Mouse (Mus musculus) neural tube, embryonic 13.5 days (tissue): ENCODE measurements around the gene Sptb. TPM values are rescaled to one million over a fixed set of nuclear protein-coding genes. Genes with fewer than 3 reads are reported as not detected.

Experiments used
- ATAC-seq: fragments of 200-750 bp; cut with Nextera tagmentation; 2 replicates; pipeline ENCODE4 v1.8.0; 2017; ENCODE audit warnings: low read depth, mild to moderate bottlenecking, moderate TSS enrichment, moderate library complexity
- H3K27ac ChIP-seq: fragments of 300-500 bp; sonication (generic); replicated peaks from 2 replicates; pipeline ENCODE4 v1.5.1; 2015; ENCODE audit warnings: moderate library complexity, mild to moderate bottlenecking, inconsistent platforms
- H3K27me3 ChIP-seq: fragments of 300-500 bp; sonication (generic); 2 replicates; pipeline ENCODE4 v1.6.1; 2015; ENCODE audit warnings: mild to moderate bottlenecking, inconsistent platforms
- H3K36me3 ChIP-seq: fragments of 300-500 bp; sonication (generic); 2 replicates; pipeline ENCODE4 v1.6.1; 2015; ENCODE audit warnings: mild to moderate bottlenecking, inconsistent platforms
- H3K4me1 ChIP-seq: fragments of 300-500 bp; sonication (generic); replicated peaks from 2 replicates; pipeline ENCODE4 v1.6.1; 2015; ENCODE audit warnings: inconsistent platforms
- H3K4me2 ChIP-seq: fragments of 300-500 bp; sonication (generic); 2 replicates; pipeline ENCODE4 v1.6.1; 2015; ENCODE audit warnings: inconsistent platforms, mild to moderate bottlenecking, moderate library complexity
- H3K4me3 ChIP-seq: fragments of 300-500 bp; sonication (generic); 2 replicates; pipeline ENCODE4 v1.5.1; 2015; ENCODE audit warnings: mild to moderate bottlenecking, inconsistent platforms
- H3K9ac ChIP-seq: fragments of 300-500 bp; sonication (generic); 2 replicates; pipeline ENCODE4 v1.6.1; 2015; ENCODE audit warnings: moderate library complexity, mild to moderate bottlenecking, inconsistent platforms
- H3K9me3 ChIP-seq: fragments of 300-500 bp; sonication (generic); 2 replicates; pipeline ENCODE4 v1.6.1; 2016; ENCODE audit warnings: inconsistent platforms
- WGBS: fragments of 180-500 bp; shearing (Covaris S2); methylation state at CpG from one replicate; pipeline ENCODE4 v1.1.7; 2015; 5-methylcytosine and 5-hydroxymethylcytosine counted together
- polyA plus RNA-seq: library from polyadenylated mRNA; unstranded; fragments of >200 nt; fragmentation: Nextera tagmentation; extraction: Ambion mirVana; gene quantifications from 2 replicates; pipeline ENCODE4 v1.2.1, GENCODE M21; 2015

The Sptb gene
- polyA plus RNA-seq, 1 experiment from 2014 or later: 2.7 TPM

- Histone ChIP-seq H3K4me1 (peaks cover 28% of the 10 kb centered on the region), H3K9ac (no peak overlapping the region), H3K9me3 (no peaks in the 10 kb centered on the region), H3K4me2 (peak overlapping the region; percentile 50), H3K27ac (no peak overlapping the region), H3K27me3 (peaks cover 38% of the 10 kb centered on the region), H3K36me3 (no peaks in the 10 kb centered on the region), H3K4me3 (no peak overlapping the region)
- 47% methylated on average over 15 of the region's 15 CpGs for WGBS
- no peak for ATAC-seq
Measured at GRCm38 (mm10) chr12:76545786-76546370, 164.5 kb downstream of the Sptb start.

DNA sequence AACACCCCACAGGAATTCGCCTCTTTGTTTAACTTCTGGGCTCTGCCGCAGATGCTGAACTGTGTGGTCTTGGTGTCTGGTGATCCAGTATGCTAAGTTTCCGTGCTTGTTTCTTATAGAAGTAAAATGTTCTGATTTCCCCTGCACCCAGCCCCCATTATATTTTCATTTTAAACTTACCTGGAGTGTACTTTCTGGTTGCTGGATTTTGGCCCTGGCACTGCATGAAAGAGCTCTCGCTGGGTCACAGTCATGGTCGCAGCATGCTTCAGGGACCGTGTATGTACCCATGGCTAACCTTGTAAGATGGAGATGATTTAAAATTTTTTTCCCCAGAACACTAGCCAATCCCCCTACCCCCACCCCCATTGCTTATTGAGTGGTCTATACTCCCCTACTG, 168.5 kb downstream of the Sptb start:
- WGBS: 79% methylated on average over 6 of the region's 6 CpGs
- H3K27ac ChIP-seq: no peak overlapping the region

DNA sequence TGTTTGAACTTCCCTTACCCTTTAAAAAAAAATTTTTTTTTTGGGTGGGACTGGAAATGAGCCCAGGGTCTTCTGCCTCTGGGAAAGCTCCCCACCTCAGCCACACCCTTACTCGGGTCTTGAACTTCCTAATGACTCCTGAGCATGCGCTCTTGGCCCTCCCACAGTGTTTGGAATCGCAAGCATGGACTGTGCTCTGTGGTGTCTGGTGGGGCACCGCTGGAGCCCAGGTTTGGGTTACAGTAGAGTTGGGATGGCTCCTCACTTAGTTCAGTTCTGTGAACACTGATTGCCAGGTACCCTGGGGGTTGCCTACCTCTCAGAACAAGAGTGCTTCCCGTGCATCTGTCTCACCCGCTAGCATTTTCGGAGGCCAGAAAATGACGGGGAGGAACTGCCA, 168.9 kb downstream of the Sptb start:
- no peak overlapping the region for H3K27ac ChIP-seq
- no peaks in the 10 kb centered on the region for H3K9me3 ChIP-seq
- 47% methylated on average over 8 of the region's 8 CpGs for WGBS
- peaks cover 9% of the 10 kb centered on the region for H3K4me1 ChIP-seq
- no peak for ATAC-seq
- H3K27me3 ChIP-seq: peaks cover 18% of the 10 kb centered on the region
- no peak overlapping the region for H3K4me2 ChIP-seq
- H3K4me3 ChIP-seq: no peak overlapping the region
- H3K36me3 ChIP-seq: no peaks in the 10 kb centered on the region
- no peak overlapping the region for H3K9ac ChIP-seq

More for the DNA sequence above, 168.5 kb downstream of the Sptb start:
- Histone ChIP-seq H3K9ac (no peak overlapping the region), H3K36me3 (no peaks in the 10 kb centered on the region), H3K4me3 (no peak overlapping the region), H3K9me3 (no peaks in the 10 kb centered on the region), H3K4me1 (peaks cover 13% of the 10 kb centered on the region), H3K4me2 (no peak overlapping the region), H3K27me3 (peaks cover 18% of the 10 kb centered on the region)
- ATAC-seq: no peak

- H3K9ac ChIP-seq: no peak overlapping the region
- H3K27me3 ChIP-seq: peaks cover 18% of the 10 kb centered on the region
- ATAC-seq: no peak
- H3K4me1 ChIP-seq: 0 out of 2 replicates have a peak, but pooled peaks cover 2% of the 10 kb centered on the region
- H3K9me3 ChIP-seq: no peaks in the 10 kb centered on the region
- H3K4me2 ChIP-seq: no peak overlapping the region
- H3K36me3 ChIP-seq: no peaks in the 10 kb centered on the region
- H3K4me3 ChIP-seq: no peak overlapping the region
- H3K27ac ChIP-seq: no peak overlapping the region
- 75% methylated on average over 10 of the region's 10 CpGs for WGBS
Measured at GRCm38 (mm10) chr12:76540701-76541221, 169.6 kb downstream of the Sptb start.

DNA sequence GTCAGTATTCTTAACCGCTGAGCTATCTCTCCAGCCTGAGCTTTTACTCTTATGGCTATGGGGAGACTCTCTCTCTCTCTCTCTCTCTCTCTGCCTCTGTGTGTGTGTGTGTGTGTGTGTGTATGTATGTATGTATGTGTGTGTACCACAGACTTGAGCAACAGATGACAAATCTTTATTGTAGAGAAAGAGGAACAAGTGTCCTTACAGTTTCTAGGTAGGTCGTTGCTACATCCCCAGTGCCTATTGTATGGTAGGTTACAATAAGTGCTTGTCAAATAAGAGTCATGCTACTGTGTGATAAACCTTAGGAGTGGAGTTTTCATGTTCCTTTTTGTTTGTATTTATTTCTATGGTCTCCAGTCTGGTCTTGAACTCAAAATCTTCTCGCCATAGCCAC, 170.2 kb downstream of the Sptb start:
- no peak overlapping the region for H3K4me3 ChIP-seq
- peaks cover 18% of the 10 kb centered on the region for H3K27me3 ChIP-seq
- H3K36me3 ChIP-seq: no peaks in the 10 kb centered on the region
- no peaks in the 10 kb centered on the region for H3K9me3 ChIP-seq
- no peak overlapping the region for H3K27ac ChIP-seq
- no peak overlapping the region for H3K9ac ChIP-seq
- no peaks in the 10 kb centered on the region for H3K4me1 ChIP-seq
- ATAC-seq: no peak
- no peak overlapping the region for H3K4me2 ChIP-seq
- WGBS: 90% methylated on average over 3 of the region's 3 CpGs

DNA sequence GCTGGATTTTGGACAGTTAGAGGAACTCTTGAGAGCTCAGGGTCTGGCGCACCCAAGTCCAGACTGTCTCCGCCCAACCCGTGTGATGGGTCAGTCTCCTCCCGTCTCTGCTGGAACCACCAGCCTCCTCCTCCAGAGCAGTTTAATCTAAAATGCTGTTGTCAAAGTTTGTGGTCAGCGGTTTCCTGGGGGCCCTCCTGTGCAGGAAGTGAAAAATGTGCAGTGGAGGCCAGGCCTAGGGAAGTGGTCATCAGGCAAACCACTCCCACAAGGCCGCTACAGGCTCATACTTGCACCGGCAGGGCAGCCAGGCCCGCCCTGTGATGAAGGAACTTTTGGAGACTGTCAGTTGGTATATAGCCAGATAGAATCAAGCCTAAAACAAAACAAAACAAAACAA, 172.9 kb downstream of the Sptb start:
- Histone ChIP-seq H3K4me3 (no peak overlapping the region), H3K27ac (no peak overlapping the region), H3K27me3 (peaks cover 45% of the 10 kb centered on the region), H3K9ac (no peak overlapping the region), H3K9me3 (no peaks in the 10 kb centered on the region), H3K36me3 (no peaks in the 10 kb centered on the region), H3K4me1 (peaks cover 27% of the 10 kb centered on the region), H3K4me2 (no peak overlapping the region)
- no peak for ATAC-seq
- WGBS: 87% methylated on average over 8 of the region's 8 CpGs

DNA sequence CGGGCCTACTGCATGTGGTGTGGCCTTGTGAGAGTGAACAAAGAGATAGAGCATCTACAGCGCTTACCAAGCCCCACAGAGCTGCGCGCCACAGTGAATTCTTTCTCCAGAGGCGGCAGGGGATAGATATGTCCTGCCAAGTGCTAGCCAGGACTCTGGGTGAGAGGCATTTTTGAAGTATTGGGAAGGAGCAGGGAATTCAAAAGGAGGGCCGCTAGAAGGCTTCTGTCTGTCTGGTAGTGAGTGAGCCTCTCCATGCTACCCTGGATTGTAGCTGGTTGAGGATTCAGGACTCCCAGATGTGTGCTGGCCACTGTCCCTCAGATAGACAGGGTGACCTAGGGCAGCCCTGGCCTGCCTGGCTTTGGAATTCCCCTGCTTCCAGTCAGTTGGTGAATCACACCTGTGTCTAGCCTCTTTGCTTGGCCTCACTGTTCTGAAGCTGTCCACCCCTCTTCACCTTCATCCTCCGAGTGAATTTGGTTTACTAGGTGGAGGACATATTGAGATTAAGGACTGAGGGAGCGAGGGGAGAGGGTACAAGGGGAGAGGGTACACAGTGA, 173.7 kb downstream of the Sptb start:
- Histone ChIP-seq H3K27ac (no peak overlapping the region), H3K36me3 (no peaks in the 10 kb centered on the region), H3K4me2 (no peak overlapping the region), H3K9ac (no peak overlapping the region), H3K4me3 (no peak overlapping the region), H3K4me1 (peaks cover 29% of the 10 kb centered on the region), H3K9me3 (no peaks in the 10 kb centered on the region), H3K27me3 (peaks cover 53% of the 10 kb centered on the region)
- WGBS: 82% methylated on average over 8 of the region's 8 CpGs
- ATAC-seq: no peak

DNA sequence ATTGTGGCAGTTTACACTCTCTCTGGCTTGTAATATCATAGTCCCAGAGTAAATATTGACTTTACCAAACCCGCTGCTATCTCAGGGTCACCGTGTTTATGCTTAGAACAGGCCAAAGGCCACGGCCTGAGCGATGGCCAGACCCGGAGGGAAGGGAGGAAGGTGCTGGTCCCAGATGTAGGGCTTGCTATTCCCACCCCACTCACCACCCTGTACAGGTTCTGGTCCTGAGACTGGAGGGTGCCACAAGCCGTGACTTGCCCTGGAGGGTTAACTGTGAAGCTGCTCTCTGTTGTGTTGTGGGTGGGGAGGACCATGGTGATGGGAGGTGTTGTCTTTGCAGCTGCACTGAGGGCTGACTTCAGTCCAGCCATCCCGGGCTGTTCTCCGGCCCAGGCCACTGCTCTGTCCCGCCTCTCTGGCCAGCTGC, 174.9 kb downstream of the Sptb start:
- no peak overlapping the region for H3K9ac ChIP-seq
- WGBS: 41% methylated on average over 9 of the region's 9 CpGs
- no peaks in the 10 kb centered on the region for H3K9me3 ChIP-seq
- peaks cover 29% of the 10 kb centered on the region for H3K4me1 ChIP-seq
- H3K27ac ChIP-seq: no peak overlapping the region
- ATAC-seq: no peak
- 0 out of 2 replicates have a peak overlapping the region, but pooled peaks have one; percentile 57 for H3K4me3 ChIP-seq
- peaks cover 65% of the 10 kb centered on the region for H3K27me3 ChIP-seq
- H3K36me3 ChIP-seq: no peaks in the 10 kb centered on the region
- H3K4me2 ChIP-seq: peak overlapping the region; percentile 97

DNA sequence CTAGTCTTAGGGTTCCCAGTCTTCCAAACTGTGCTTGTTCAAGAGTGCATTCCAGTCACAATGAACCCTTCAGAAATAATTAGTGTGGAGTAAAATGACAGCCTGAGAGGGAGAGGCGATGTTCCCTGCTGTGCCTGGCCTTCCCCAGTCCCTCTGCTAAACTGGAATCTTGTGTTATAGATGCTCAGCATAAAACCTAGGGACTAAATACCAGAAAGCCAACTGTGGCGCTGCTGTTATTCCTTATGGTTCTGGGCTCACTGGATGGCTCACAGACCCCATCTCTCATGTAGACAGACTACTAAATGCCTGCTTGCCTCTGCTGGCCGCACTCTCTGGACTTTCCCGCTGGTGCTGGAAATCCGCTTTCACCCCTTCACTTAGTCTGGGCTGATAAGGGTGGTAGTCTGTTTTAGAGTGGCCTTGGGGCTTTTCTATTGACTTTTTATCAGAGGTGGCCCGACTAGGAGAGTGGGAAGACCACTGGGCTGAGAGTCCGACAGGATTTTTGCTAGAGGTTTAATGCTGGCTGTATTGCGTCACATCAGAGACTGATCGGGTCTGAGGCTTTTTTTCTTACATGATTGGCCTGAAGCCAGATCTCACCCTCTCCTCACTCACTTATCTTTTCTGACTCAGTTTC, 175.6 kb downstream of the Sptb start:
- peak overlapping the region; percentile 57 for H3K4me3 ChIP-seq
- no peaks in the 10 kb centered on the region for H3K9me3 ChIP-seq
- H3K4me2 ChIP-seq: peak overlapping the region; percentile 97
- no peak overlapping the region for H3K9ac ChIP-seq
- peaks cover 72% of the 10 kb centered on the region for H3K27me3 ChIP-seq
- 24% methylated on average over 9 of the region's 9 CpGs for WGBS
- no peaks in the 10 kb centered on the region for H3K36me3 ChIP-seq
- H3K4me1 ChIP-seq: peaks cover 29% of the 10 kb centered on the region
- H3K27ac ChIP-seq: no peak overlapping the region
- no peak for ATAC-seq

- Histone ChIP-seq H3K9ac (peak overlapping the region; percentile 70), H3K27me3 (peaks cover 78% of the 10 kb centered on the region)
- WGBS: 2% methylated on average over 11 of the region's 11 CpGs
Measured at GRCm38 (mm10) chr12:76534233-76534632, 176.1 kb downstream of the Sptb start.

GRCm38 (mm10) chr12:76533377-76534222, 176.7 kb downstream of the Sptb start:
- WGBS: under 1% methylated on average over 50 of the region's 74 CpGs
- H3K27me3 ChIP-seq: peaks cover 78% of the 10 kb centered on the region

More at GRCm38 (mm10) chr12:76534233-76534632, 176.1 kb downstream of the Sptb start:
- Histone ChIP-seq H3K36me3 (no peaks in the 10 kb centered on the region), H3K4me2 (peak overlapping the region; percentile 97), H3K4me3 (peak overlapping the region; percentile 57), H3K27ac (no peak overlapping the region), H3K9me3 (no peaks in the 10 kb centered on the region), H3K4me1 (peaks cover 29% of the 10 kb centered on the region)
- no peak; the same call in 1 of the 2 replicates for ATAC-seq

More at GRCm38 (mm10) chr12:76533377-76534222, 176.7 kb downstream of the Sptb start:
- Histone ChIP-seq H3K36me3 (no peaks in the 10 kb centered on the region), H3K4me2 (peak overlapping the region; percentile 97), H3K9ac (peak overlapping the region; percentile 70), H3K9me3 (no peaks in the 10 kb centered on the region), H3K27ac (no peak overlapping the region), H3K4me3 (peak overlapping the region; percentile 57), H3K4me1 (peaks cover 29% of the 10 kb centered on the region)
- peak; percentile 71 for ATAC-seq
